Mouse (Mus musculus): ENCODE results near the gene Babam2.
"Not testable (repeated sequence)": the region's sequence is repeated elsewhere in the genome, so short reads cannot be mapped to it uniquely, and the experiment has no call there.

The Babam2 gene

GRCm38 (mm10) chr5:31955184-31955583, 257.7 kb downstream of the Babam2 start:
- no peak for DNase-seq

GRCm38 (mm10) chr5:31956336-31956735, 258.9 kb downstream of the Babam2 start:
- no peak for DNase-seq

- peak; percentile 7 for DNase-seq
Observed at GRCm38 (mm10) chr5:31959886-31960285, 262.4 kb downstream of the Babam2 start.

GRCm38 (mm10) chr5:31961423-31961822, 263.9 kb downstream of the Babam2 start:
- DNase-seq: no peak

- DNase-seq: no peak
Observed at GRCm38 (mm10) chr5:31962346-31962745, 264.9 kb downstream of the Babam2 start.

DNA sequence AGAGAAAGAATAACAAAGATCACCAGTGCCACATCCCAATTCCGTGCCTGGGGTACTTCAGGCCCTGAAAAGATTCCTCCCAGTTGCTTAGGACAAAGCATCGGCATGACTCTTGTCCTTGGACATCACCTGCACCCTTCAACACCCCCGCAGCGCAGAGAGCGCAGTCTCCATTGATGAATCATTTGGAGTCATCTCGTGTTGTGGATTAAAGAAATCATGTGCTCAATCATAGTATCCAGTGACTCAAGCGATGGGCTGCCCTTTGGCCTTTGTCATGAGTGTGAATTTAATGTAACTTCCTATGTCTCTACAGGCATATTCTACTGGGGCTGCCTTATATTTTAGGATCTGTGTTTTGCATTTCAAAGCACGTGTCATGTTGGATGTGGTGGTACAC, 265.9 kb downstream of the Babam2 start:
- DNase-seq: no peak

GRCm38 (mm10) chr5:31963851-31964250, 266.4 kb downstream of the Babam2 start:
- DNase-seq: no peak

DNA sequence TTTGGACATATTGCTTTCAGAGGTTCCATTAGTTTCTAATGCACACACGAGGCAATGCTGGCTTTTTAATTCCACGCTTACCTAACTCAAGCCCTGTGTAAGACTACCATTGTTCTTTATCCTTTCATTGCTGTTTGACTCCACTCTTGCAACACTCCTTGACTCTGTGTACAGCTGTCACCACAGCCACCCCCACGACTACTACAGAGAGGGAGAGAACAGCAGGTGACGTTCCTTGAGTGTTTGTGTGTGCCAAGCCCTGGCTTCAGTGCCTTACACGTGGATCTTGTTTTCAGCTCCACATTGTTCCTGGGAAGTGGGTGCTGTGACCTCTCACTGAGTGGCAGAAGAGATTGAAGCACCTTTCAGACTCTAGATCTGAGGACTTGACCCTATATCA, 269.3 kb downstream of the Babam2 start:
- DNase-seq: no peak

- peak; percentile 15 for DNase-seq
Observed at GRCm38 (mm10) chr5:31967526-31967925, 270.0 kb downstream of the Babam2 start.

- DNase-seq: peak; percentile 28
Observed at GRCm38 (mm10) chr5:31968046-31968506, 270.6 kb downstream of the Babam2 start.

GRCm38 (mm10) chr5:31972416-31972815, 274.9 kb downstream of the Babam2 start:
- not testable (repeated sequence) for DNase-seq

DNA sequence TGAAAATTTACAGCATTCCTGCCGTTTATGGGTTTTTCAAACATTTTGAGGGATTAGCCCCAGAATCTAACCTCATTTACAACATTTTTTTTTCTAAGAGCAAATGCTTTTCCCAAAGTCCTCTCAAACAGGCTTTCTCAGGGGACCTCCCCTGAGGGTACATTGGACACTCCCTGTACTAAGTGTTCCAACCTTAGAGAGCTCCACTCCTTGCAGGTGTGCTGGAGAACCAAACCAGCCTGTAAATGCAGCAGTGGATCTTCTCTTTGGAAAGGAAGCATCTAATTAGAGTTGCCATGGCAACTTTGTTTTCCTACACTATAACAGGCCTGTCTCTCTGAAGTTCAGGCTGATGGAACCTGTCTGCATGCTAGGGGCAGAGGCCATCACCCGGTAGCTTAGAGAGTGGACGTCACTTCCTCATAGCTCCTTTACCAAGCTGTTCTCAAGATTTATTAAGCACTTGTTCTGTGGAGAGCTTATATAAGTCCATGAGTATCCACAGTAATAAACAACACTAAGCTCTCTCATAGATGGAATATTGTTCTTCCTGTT, 277.2 kb downstream of the Babam2 start:
- no peak for DNase-seq

DNA sequence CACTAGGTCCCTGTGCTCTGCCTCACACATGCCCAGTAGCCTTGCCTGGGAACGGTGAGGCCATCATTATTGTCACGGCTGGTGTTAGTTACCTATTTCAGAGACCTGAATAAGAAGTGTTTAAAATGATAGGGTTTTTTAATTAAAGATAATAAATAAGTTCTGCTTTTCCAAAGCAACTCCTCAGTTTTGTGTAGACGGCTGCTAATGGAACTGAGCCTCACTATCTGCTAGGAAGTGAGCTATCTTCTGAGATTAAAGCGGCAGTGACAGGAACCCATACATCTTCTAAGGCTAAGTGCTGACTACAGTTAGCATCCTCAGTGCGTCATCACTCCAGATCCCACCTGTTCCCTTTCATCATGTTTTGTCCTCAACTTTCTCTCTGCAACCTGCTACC, 284.6 kb downstream of the Babam2 start:
- DNase-seq: no peak

- DNase-seq: no peak
Observed at GRCm38 (mm10) chr5:31983161-31983560, 285.7 kb downstream of the Babam2 start.

- no peak for DNase-seq
Observed at GRCm38 (mm10) chr5:31983817-31984368, 286.4 kb downstream of the Babam2 start.

DNA sequence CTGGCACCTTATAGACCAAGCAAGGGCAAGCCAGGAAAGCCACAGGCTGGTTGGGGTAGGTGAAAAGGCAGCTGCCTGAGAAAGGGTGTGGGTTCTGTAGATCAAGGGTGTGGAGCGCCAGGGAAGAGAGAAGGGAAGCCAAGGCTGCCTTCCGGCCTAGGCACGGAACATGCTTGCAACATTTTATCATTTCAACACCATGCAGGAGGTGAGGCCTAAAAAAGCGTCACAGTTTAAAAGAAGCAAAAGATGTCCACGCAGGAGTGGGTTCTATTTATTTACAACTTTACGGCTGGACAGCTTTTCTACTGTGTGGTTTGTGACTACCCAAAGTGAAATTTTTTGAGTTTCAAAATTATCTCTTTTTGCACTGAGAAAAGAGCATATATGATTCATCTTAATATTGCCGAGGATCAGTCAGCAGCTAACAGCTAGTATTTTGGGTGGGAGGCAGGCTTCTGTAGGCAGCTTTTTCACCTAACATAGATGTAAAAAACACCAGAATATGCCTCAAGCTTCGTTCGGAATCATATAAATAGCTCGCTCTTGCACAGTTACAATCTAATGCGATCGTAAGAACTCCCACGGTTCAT, 287.0 kb downstream of the Babam2 start:
- DNase-seq: no peak

GRCm38 (mm10) chr5:31985021-31985420, 287.5 kb downstream of the Babam2 start:
- DNase-seq: no peak

- DNase-seq: no peak
Observed at GRCm38 (mm10) chr5:31987541-31988307, 290.2 kb downstream of the Babam2 start.

- no peak for DNase-seq
Observed at GRCm38 (mm10) chr5:31997189-31997954, 299.9 kb downstream of the Babam2 start.

DNA sequence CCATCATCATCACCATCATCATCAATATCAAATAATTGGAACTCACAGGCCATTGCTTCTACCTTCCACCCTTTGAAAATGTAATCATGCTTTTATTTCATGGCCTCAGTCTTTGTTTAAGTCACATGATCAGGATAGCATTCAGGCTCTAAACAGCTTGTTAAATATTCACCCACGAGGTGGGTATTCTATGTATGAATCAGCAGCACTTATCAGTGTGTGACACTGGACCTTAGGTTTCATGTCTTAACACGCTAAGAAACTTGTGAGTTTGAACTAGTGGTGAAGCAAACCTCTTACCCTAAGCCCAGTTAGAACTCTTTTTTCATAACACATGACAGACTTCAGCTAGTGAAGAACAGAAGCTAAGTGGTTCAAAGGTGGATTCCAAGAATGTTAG, 301.3 kb downstream of the Babam2 start:
- DNase-seq: no peak

GRCm38 (mm10) chr5:32000076-32000475, 302.6 kb downstream of the Babam2 start:
- DNase-seq: no peak

- DNase-seq: no peak
Observed at GRCm38 (mm10) chr5:32001266-32001665, 303.8 kb downstream of the Babam2 start.

DNA sequence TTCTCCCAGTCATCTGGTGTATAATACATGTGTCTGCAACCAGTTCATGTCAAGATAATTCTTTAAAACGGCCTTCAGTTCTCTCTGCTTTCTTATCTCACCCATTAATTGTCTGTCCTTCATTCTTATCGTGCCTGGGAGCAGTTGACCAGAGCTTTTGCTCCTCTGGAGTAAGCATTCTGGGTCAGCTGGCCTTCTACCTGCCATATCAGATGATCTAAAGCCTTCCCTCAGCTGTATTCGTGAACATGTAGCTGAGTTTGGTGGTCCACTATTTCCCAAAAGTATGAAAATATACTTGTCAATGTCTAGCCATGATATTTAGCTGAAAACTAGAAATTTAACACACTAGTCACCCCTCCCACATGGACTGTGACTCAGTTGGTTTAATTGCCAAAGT, 304.3 kb downstream of the Babam2 start:
- no peak for DNase-seq

Data from cerebellum, adult 11-12 months (tissue).